Mouse (Mus musculus) activated CD4-positive, CD25-positive, alpha-beta regulatory T cell (primary cell): ENCODE results near the gene Emp2. TPM values are rescaled to one million over a fixed set of nuclear protein-coding genes. Genes with fewer than 3 reads are reported as not detected.

Experiments used
- polyA plus RNA-seq, 2 experiments: library from polyadenylated mRNA; unstranded; fragments of 100-300 nt; shearing (Covaris generic); gene quantifications; one replicate each; pipeline ENCODE4 v1.2.1; 2017

Gene Emp2
- under 1 TPM; 0.04 to 0.29 TPM for polyA plus RNA-seq

GRCm38 (mm10) chr16:10313646-10314088 lies at the start of gene Emp2:
Gene Emp2, minus strand, starts transcription at chr16:10313968.

Other genes starting within 250 kb of the Emp2 start
- gene Rpl39l, start 143.7 kb downstream of the Emp2 start, polyA plus RNA-seq, result 1 to 10 TPM in 1 of 2 experiments, under 1 TPM in 1; 0.32 to 4.3 TPM
- under 1 TPM in 1 of 2 experiments, not detected in 1; 0.27 TPM for gene Atf7ip2, start 121.3 kb downstream of the Emp2 start, polyA plus RNA-seq
- not detected for gene Tekt5, start 81.5 kb upstream of the Emp2 start, polyA plus RNA-seq
- gene Nubp1, start 98.0 kb upstream of the Emp2 start, polyA plus RNA-seq, result 10 to 100 TPM; 81.7 to 90.8 TPM
- 1 to 10 TPM; 2.3 to 3.4 TPM for gene Tvp23a, start 133.4 kb upstream of the Emp2 start, polyA plus RNA-seq
- 1 to 10 TPM; 1.0 to 1.7 TPM for gene Ciita, start 166.1 kb upstream of the Emp2 start, polyA plus RNA-seq
- gene Dexi, start 229.1 kb upstream of the Emp2 start, polyA plus RNA-seq, result 10 to 100 TPM; 24.5 to 32.2 TPM
- gene Clec16a, start 231.4 kb upstream of the Emp2 start, polyA plus RNA-seq, result 10 to 100 TPM; 19.6 to 20.8 TPM